Mouse (Mus musculus): ENCODE measurements around the gene Ndufa5. TPM values are rescaled to one million over a fixed set of nuclear protein-coding genes. Genes with fewer than 3 reads are reported as not detected.

Gene Ndufa5
- polyA plus RNA-seq, 1 experiment from 2014 or later = 298 TPM

GRCm38 (mm10) chr6:24555488-24555887 is 27.7 kb upstream of the Ndufa5 start:
- ATAC-seq = no peak
- no peak overlapping the region for H3K9ac ChIP-seq (replicated peaks; ENCODE audit: low read depth, low read length)
- no peaks in the 10 kb centered on the region for H3K27me3 ChIP-seq (replicated peaks; ENCODE audit: control insufficient read depth, insufficient read depth, low read length)
- H3K9me3 ChIP-seq (ENCODE audit: control insufficient read depth, low read length) = no peaks in the 10 kb centered on the region
- H3K4me1 ChIP-seq (replicated peaks; ENCODE audit: control insufficient read depth, insufficient read depth, low read length) = no peaks in the 10 kb centered on the region
- no peaks in the 10 kb centered on the region for H3K36me3 ChIP-seq (ENCODE audit: control insufficient read depth, insufficient read depth)
- whole genome bisulfite sequencing = 94% methylated on average over 2 of the region's 2 CpGs
- no peak overlapping the region for H3K4me2 ChIP-seq (ENCODE audit: low read length)
- no peak overlapping the region for H3K4me3 ChIP-seq (replicated peaks; ENCODE audit: low read length)
- H3K27ac ChIP-seq (ENCODE audit: low read length) = no peak overlapping the region

- Histone ChIP-seq H3K36me3 (ENCODE audit: control insufficient read depth, insufficient read depth) (no peaks in the 10 kb centered on the region), H3K4me3 (replicated peaks; ENCODE audit: low read length) (no peak overlapping the region), H3K9ac (replicated peaks; ENCODE audit: low read depth, low read length) (no peak overlapping the region), H3K4me2 (ENCODE audit: low read length) (no peak overlapping the region), H3K9me3 (ENCODE audit: control insufficient read depth, low read length) (no peaks in the 10 kb centered on the region), H3K4me1 (replicated peaks; ENCODE audit: control insufficient read depth, insufficient read depth, low read length) (no peaks in the 10 kb centered on the region), H3K27me3 (replicated peaks; ENCODE audit: control insufficient read depth, insufficient read depth, low read length) (no peaks in the 10 kb centered on the region), H3K27ac (ENCODE audit: low read length) (no peak overlapping the region)
- ATAC-seq = no peak
- 80% methylated on average over 11 of the region's 11 CpGs for WGBS
Observed at GRCm38 (mm10) chr6:24554427-24555086, 26.7 kb upstream of the Ndufa5 start.

GRCm38 (mm10) chr6:24552046-24552445 is 24.2 kb upstream of the Ndufa5 start:
- Histone ChIP-seq H3K36me3 (ENCODE audit: control insufficient read depth, insufficient read depth) (no peaks in the 10 kb centered on the region), H3K4me3 (replicated peaks; ENCODE audit: low read length) (no peak overlapping the region), H3K9me3 (ENCODE audit: control insufficient read depth, low read length) (no peaks in the 10 kb centered on the region), H3K4me1 (replicated peaks; ENCODE audit: control insufficient read depth, insufficient read depth, low read length) (no peaks in the 10 kb centered on the region), H3K4me2 (ENCODE audit: low read length) (no peak overlapping the region), H3K9ac (replicated peaks; ENCODE audit: low read depth, low read length) (no peak overlapping the region), H3K27ac (ENCODE audit: low read length) (no peak overlapping the region), H3K27me3 (replicated peaks; ENCODE audit: control insufficient read depth, insufficient read depth, low read length) (no peaks in the 10 kb centered on the region)
- no peak for ATAC-seq
- 80% methylated on average over 7 of the region's 7 CpGs for WGBS

- Histone ChIP-seq H3K4me2 (ENCODE audit: low read length) (no peak overlapping the region), H3K36me3 (ENCODE audit: control insufficient read depth, insufficient read depth) (no peaks in the 10 kb centered on the region), H3K27ac (ENCODE audit: low read length) (no peak overlapping the region), H3K9me3 (ENCODE audit: control insufficient read depth, low read length) (no peaks in the 10 kb centered on the region), H3K4me1 (replicated peaks; ENCODE audit: control insufficient read depth, insufficient read depth, low read length) (no peaks in the 10 kb centered on the region), H3K9ac (replicated peaks; ENCODE audit: low read depth, low read length) (no peak overlapping the region), H3K4me3 (replicated peaks; ENCODE audit: low read length) (no peak overlapping the region), H3K27me3 (replicated peaks; ENCODE audit: control insufficient read depth, insufficient read depth, low read length) (no peaks in the 10 kb centered on the region)
- 90% methylated on average over 2 of the region's 2 CpGs for WGBS
- ATAC-seq = no peak
Observed at GRCm38 (mm10) chr6:24549801-24550200, 22.0 kb upstream of the Ndufa5 start.

- no peaks in the 10 kb centered on the region for H3K27me3 ChIP-seq (replicated peaks; ENCODE audit: control insufficient read depth, insufficient read depth, low read length)
- H3K9me3 ChIP-seq (ENCODE audit: control insufficient read depth, low read length) = no peaks in the 10 kb centered on the region
- WGBS = 89% methylated on average over 1 of the region's 1 CpGs
- H3K36me3 ChIP-seq (ENCODE audit: control insufficient read depth, insufficient read depth) = no peaks in the 10 kb centered on the region
- H3K4me2 ChIP-seq (ENCODE audit: low read length) = no peak overlapping the region
- H3K4me1 ChIP-seq (replicated peaks; ENCODE audit: control insufficient read depth, insufficient read depth, low read length) = no peaks in the 10 kb centered on the region
- H3K9ac ChIP-seq (replicated peaks; ENCODE audit: low read depth, low read length) = no peak overlapping the region
- ATAC-seq = no peak
- H3K4me3 ChIP-seq (replicated peaks; ENCODE audit: low read length) = no peak overlapping the region
- no peak overlapping the region for H3K27ac ChIP-seq (ENCODE audit: low read length)
Observed at GRCm38 (mm10) chr6:24546716-24547420, 19.1 kb upstream of the Ndufa5 start.

- 71% methylated on average over 6 of the region's 6 CpGs for WGBS
- no peak overlapping the region for H3K4me2 ChIP-seq (ENCODE audit: low read length)
- H3K9me3 ChIP-seq (ENCODE audit: control insufficient read depth, low read length) = no peaks in the 10 kb centered on the region
- no peak overlapping the region for H3K9ac ChIP-seq (replicated peaks; ENCODE audit: low read depth, low read length)
- ATAC-seq = no peak
- H3K4me1 ChIP-seq (replicated peaks; ENCODE audit: control insufficient read depth, insufficient read depth, low read length) = no peaks in the 10 kb centered on the region
- H3K27ac ChIP-seq (ENCODE audit: low read length) = no peak overlapping the region
- H3K27me3 ChIP-seq (replicated peaks; ENCODE audit: control insufficient read depth, insufficient read depth, low read length) = no peaks in the 10 kb centered on the region
- H3K4me3 ChIP-seq (replicated peaks; ENCODE audit: low read length) = no peak overlapping the region
- H3K36me3 ChIP-seq (ENCODE audit: control insufficient read depth, insufficient read depth) = no peaks in the 10 kb centered on the region
Observed at GRCm38 (mm10) chr6:24543119-24543591, 15.3 kb upstream of the Ndufa5 start.

GRCm38 (mm10) chr6:24542393-24542792 is 14.6 kb upstream of the Ndufa5 start:
- Histone ChIP-seq H3K4me2 (ENCODE audit: low read length) (no peak overlapping the region), H3K4me3 (replicated peaks; ENCODE audit: low read length) (no peak overlapping the region), H3K27ac (ENCODE audit: low read length) (no peak overlapping the region), H3K27me3 (replicated peaks; ENCODE audit: control insufficient read depth, insufficient read depth, low read length) (no peaks in the 10 kb centered on the region), H3K36me3 (ENCODE audit: control insufficient read depth, insufficient read depth) (no peaks in the 10 kb centered on the region), H3K4me1 (replicated peaks; ENCODE audit: control insufficient read depth, insufficient read depth, low read length) (no peaks in the 10 kb centered on the region), H3K9ac (replicated peaks; ENCODE audit: low read depth, low read length) (no peak overlapping the region), H3K9me3 (ENCODE audit: control insufficient read depth, low read length) (no peaks in the 10 kb centered on the region)
- ATAC-seq = no peak

- 77% methylated on average over 4 of the region's 4 CpGs for WGBS
- Histone ChIP-seq H3K4me1 (replicated peaks; ENCODE audit: control insufficient read depth, insufficient read depth, low read length) (no peaks in the 10 kb centered on the region), H3K27me3 (replicated peaks; ENCODE audit: control insufficient read depth, insufficient read depth, low read length) (no peaks in the 10 kb centered on the region), H3K4me3 (replicated peaks; ENCODE audit: low read length) (no peak overlapping the region), H3K9ac (replicated peaks; ENCODE audit: low read depth, low read length) (no peak overlapping the region), H3K9me3 (ENCODE audit: control insufficient read depth, low read length) (no peaks in the 10 kb centered on the region), H3K36me3 (ENCODE audit: control insufficient read depth, insufficient read depth) (no peaks in the 10 kb centered on the region), H3K4me2 (ENCODE audit: low read length) (no peak overlapping the region), H3K27ac (ENCODE audit: low read length) (no peak overlapping the region)
- ATAC-seq = no peak
Observed at GRCm38 (mm10) chr6:24540106-24540505, 12.3 kb upstream of the Ndufa5 start.

- no peak overlapping the region for H3K9ac ChIP-seq (replicated peaks; ENCODE audit: low read depth, low read length)
- no peaks in the 10 kb centered on the region for H3K36me3 ChIP-seq (ENCODE audit: control insufficient read depth, insufficient read depth)
- no peaks in the 10 kb centered on the region for H3K4me1 ChIP-seq (replicated peaks; ENCODE audit: control insufficient read depth, insufficient read depth, low read length)
- H3K27me3 ChIP-seq (replicated peaks; ENCODE audit: control insufficient read depth, insufficient read depth, low read length) = no peaks in the 10 kb centered on the region
- no peak overlapping the region for H3K4me2 ChIP-seq (ENCODE audit: low read length)
- peak; percentile 84 for ATAC-seq
- WGBS = 68% methylated on average over 3 of the region's 3 CpGs
- H3K9me3 ChIP-seq (ENCODE audit: control insufficient read depth, low read length) = no peaks in the 10 kb centered on the region
- H3K4me3 ChIP-seq (replicated peaks; ENCODE audit: low read length) = no peak overlapping the region
- no peak overlapping the region for H3K27ac ChIP-seq (ENCODE audit: low read length)
Observed at GRCm38 (mm10) chr6:24538435-24538834, 10.6 kb upstream of the Ndufa5 start.

Measured in forebrain, embryonic 16.5 days (tissue).